Mouse (Mus musculus): ENCODE data around the gene Gnat1. TPM values are rescaled to one million over a fixed set of nuclear protein-coding genes. Genes with fewer than 3 reads are reported as not detected.
"Not testable (repeated sequence)": the region's sequence is repeated elsewhere in the genome, so short reads cannot be mapped to it uniquely, and the experiment has no call there.

Gene Gnat1
- polyA plus RNA-seq, 1 experiment = 0.20 TPM

- peaks cover 18% of the 10 kb centered on the region for H3K4me1 ChIP-seq (ENCODE audit: control insufficient read depth, insufficient read depth, low read length)
- H3K4me3 ChIP-seq (replicated peaks; ENCODE audit: extremely low read depth, low read depth, low read length) = no peak overlapping the region
- no peak for DNase-seq
- no peak for TF ChIP-seq CTCF (IDR thresholded peaks at IDR 0.05; ENCODE audit: insufficient read depth, low read length)
- no peak for TF ChIP-seq POLR2A (IDR thresholded peaks at IDR 0.05; ENCODE audit: borderline replicate concordance, extremely low read depth, low read depth, low read length)
- 59% methylated on average over 4 of the region's 4 CpGs for WGBS
Measured at GRCm38 (mm10) chr9:107693433-107693987, 14.0 kb upstream of the Gnat1 start.

GRCm38 (mm10) chr9:107692785-107693184 lies 13.3 kb upstream of the Gnat1 start:
- H3K4me1 ChIP-seq (ENCODE audit: control insufficient read depth, insufficient read depth, low read length) = peaks cover 18% of the 10 kb centered on the region
- no peak overlapping the region for H3K4me3 ChIP-seq (replicated peaks; ENCODE audit: extremely low read depth, low read depth, low read length)
- DNase-seq = no peak
- TF ChIP-seq CTCF (IDR thresholded peaks at IDR 0.05; ENCODE audit: insufficient read depth, low read length) = no peak
- TF ChIP-seq POLR2A (IDR thresholded peaks at IDR 0.05; ENCODE audit: borderline replicate concordance, extremely low read depth, low read depth, low read length) = no peak
- 50% methylated on average over 5 of the region's 5 CpGs for WGBS

DNA sequence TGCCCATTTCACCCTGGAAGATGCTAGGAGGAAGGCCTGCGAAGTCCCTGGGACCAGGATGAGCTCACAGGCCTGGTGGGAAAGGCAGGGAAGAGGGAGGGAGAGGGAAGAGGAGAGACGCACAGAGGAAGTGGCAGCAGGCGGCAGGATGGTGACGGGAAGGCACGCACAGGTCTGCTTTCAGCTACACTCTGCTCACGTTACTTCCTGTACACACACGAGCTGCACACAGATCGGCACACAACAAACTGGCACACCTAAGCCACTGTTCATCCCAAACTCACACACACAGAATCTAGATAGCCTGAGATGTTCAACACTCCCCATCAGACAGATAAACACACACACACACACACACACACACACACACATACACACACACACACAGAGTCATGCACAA lies 10.9 kb upstream of the Gnat1 start:
- Histone ChIP-seq H3K4me1 (ENCODE audit: control insufficient read depth, insufficient read depth, low read length) (peaks cover 18% of the 10 kb centered on the region), H3K4me3 (replicated peaks; ENCODE audit: extremely low read depth, low read depth, low read length) (no peak overlapping the region)
- WGBS = 55% methylated on average over 8 of the region's 8 CpGs
- no peak for DNase-seq
- TF ChIP-seq POLR2A (IDR thresholded peaks at IDR 0.05; ENCODE audit: borderline replicate concordance, extremely low read depth, low read depth, low read length) (no peak), CTCF (IDR thresholded peaks at IDR 0.05; ENCODE audit: insufficient read depth, low read length) (no peak)

- no peak for TF ChIP-seq CTCF (IDR thresholded peaks at IDR 0.05; ENCODE audit: insufficient read depth, low read length)
- no peak for TF ChIP-seq POLR2A (IDR thresholded peaks at IDR 0.05; ENCODE audit: borderline replicate concordance, extremely low read depth, low read depth, low read length)
- H3K4me3 ChIP-seq (replicated peaks; ENCODE audit: extremely low read depth, low read depth, low read length) = no peak overlapping the region
- WGBS = 72% methylated on average over 7 of the region's 7 CpGs
- no peak for DNase-seq
- peaks cover 12% of the 10 kb centered on the region for H3K4me1 ChIP-seq (ENCODE audit: control insufficient read depth, insufficient read depth, low read length)
Measured at GRCm38 (mm10) chr9:107688939-107689338, 9.4 kb upstream of the Gnat1 start.

DNA sequence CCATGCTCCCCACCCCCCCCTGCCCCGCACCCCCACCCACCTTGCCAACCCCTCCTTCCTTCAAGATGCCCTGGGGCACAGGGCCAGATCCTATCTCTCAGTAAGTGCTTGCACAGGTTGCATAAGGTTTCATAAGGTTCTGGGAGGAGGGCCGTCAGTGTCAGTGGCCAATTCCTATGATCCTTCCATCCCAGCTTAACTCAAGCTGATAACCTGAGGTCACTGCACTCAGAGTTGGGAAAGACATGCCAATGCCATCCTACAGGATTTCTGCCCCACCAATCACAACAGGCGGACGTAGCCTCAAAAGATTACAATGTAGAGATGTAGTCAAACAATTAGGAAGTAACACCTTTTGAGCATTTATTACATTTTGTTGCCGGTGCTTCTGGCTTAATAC lies 8.9 kb upstream of the Gnat1 start:
- H3K4me3 ChIP-seq (replicated peaks; ENCODE audit: extremely low read depth, low read depth, low read length) = no peak overlapping the region
- no peak for DNase-seq
- 85% methylated on average over 5 of the region's 5 CpGs for WGBS
- peaks cover 12% of the 10 kb centered on the region for H3K4me1 ChIP-seq (ENCODE audit: control insufficient read depth, insufficient read depth, low read length)
- no peak for TF ChIP-seq CTCF (IDR thresholded peaks at IDR 0.05; ENCODE audit: insufficient read depth, low read length)
- TF ChIP-seq POLR2A (IDR thresholded peaks at IDR 0.05; ENCODE audit: borderline replicate concordance, extremely low read depth, low read depth, low read length) = no peak

DNA sequence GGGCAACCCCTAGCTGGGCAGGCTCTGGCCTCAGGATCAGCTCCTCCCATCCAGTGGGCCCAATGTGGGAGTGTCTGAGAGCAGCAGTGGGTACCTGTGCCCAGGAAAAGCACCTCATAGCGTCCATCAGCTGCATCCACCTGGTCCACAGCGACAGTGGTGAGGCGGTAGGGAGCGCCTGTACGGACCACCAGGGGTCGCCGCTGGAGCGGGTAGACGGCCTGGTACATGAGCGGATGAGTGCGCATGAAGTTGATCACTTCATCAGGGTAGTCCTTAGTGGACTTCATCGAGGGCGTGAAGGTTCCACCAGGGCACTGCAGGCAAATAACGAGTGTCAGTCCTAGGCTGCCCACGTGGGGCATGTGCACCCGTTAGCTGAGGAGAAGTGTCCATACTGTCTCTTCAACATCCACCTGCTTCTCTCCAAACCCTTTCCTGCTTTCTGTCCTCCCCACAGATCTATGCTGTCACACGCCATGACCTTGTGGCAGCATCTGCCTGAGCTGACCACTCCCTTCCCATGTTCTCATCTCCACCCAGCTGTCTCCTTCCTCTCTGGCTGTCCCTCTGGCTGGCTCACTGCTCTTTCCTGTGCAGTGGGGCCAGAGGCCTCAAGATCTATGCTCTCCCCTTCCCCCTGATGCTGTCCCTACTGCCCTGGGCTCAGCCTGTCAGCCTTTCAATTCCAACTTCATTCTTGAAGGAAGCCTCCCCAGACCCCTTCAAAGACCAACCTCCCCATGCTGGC lies 5.9 kb upstream of the Gnat1 start:
- peaks cover 10% of the 10 kb centered on the region for H3K4me1 ChIP-seq (ENCODE audit: control insufficient read depth, insufficient read depth, low read length)
- WGBS = 44% methylated on average over 17 of the region's 17 CpGs
- no peak for TF ChIP-seq POLR2A (IDR thresholded peaks at IDR 0.05; ENCODE audit: borderline replicate concordance, extremely low read depth, low read depth, low read length)
- TF ChIP-seq CTCF (IDR thresholded peaks at IDR 0.05; ENCODE audit: insufficient read depth, low read length) = peak; percentile 51
- H3K4me3 ChIP-seq (replicated peaks; ENCODE audit: extremely low read depth, low read depth, low read length) = no peak overlapping the region
- no peak for DNase-seq

GRCm38 (mm10) chr9:107682405-107682804 lies 2.9 kb upstream of the Gnat1 start:
- Histone ChIP-seq H3K4me3 (replicated peaks; ENCODE audit: extremely low read depth, low read depth, low read length) (no peak overlapping the region), H3K4me1 (ENCODE audit: control insufficient read depth, insufficient read depth, low read length) (peaks cover 8% of the 10 kb centered on the region)
- DNase-seq = no peak
- 56% methylated on average over 20 of the region's 20 CpGs for WGBS
- TF ChIP-seq CTCF (IDR thresholded peaks at IDR 0.05; ENCODE audit: insufficient read depth, low read length) (no peak), POLR2A (IDR thresholded peaks at IDR 0.05; ENCODE audit: borderline replicate concordance, extremely low read depth, low read depth, low read length) (no peak)

DNA sequence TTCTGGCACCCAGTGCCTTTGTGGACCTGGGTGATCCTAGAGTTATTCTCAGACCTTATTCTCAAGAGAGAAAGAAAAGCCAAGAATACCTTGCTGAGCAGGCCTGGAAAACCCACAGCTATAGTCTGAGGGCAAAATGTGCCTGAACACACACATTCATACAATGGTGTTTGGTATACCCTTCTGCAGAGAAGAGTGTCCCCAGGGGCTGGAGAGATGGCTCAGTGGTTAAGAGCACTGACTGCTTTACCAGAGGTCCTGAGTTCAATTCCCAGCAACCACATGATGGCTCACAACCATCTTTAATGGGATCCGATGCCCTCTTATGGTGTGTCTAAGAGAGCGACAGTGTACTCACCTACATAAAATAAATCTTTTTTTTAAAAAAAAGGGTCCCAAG lies 651 bp downstream of the Gnat1 start:
- H3K4me3 ChIP-seq (replicated peaks; ENCODE audit: extremely low read depth, low read depth, low read length) = no peak overlapping the region
- WGBS = 95% methylated on average over 2 of the region's 2 CpGs
- DNase-seq = no peak
- H3K4me1 ChIP-seq (ENCODE audit: control insufficient read depth, insufficient read depth, low read length) = peaks cover 14% of the 10 kb centered on the region; the same call in 1 of the 2 replicates
- TF ChIP-seq CTCF (IDR thresholded peaks at IDR 0.05; ENCODE audit: insufficient read depth, low read length) (no peak), POLR2A (IDR thresholded peaks at IDR 0.05; ENCODE audit: borderline replicate concordance, extremely low read depth, low read depth, low read length) (no peak)

DNA sequence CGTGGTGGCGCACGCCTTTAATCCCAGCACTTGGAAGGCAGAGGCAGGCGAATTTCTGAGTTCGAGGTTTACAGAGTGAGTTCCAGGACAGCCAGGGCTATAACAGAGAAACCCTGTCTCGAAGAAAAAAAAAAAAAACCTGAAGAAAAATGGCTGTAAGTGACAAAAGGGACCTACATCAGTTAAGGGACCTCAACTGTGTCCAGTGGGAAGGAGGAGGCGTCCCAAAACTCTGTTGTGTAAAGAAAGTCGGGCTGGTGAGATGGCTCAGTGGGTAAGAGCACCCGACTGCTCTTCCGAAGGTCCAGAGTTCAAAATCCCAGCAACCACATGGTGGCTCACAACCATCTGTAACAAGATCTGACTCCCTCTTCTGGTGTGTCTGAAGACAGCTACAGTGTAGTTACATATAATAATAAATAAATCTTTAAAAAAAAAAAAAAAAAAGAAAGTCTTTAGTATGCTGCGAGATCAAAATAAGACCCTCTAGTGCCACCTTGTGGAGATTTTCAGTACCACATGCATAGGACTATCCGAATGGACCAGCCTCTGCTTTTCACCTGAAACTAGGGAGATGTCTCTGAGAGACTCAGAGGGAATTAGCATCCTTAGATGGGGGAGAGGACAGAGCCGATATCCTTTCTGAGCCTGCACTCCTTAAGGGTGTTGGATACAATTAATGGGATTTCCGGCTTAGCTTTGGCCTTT lies 1.5 kb downstream of the Gnat1 start:
- WGBS = 36% methylated on average over 14 of the region's 14 CpGs
- peaks cover 14% of the 10 kb centered on the region; the same call in 1 of the 2 replicates for H3K4me1 ChIP-seq (ENCODE audit: control insufficient read depth, insufficient read depth, low read length)
- TF ChIP-seq CTCF (IDR thresholded peaks at IDR 0.05; ENCODE audit: insufficient read depth, low read length) = peak; percentile 24; the same call in 1 of the 2 replicates
- H3K4me3 ChIP-seq (replicated peaks; ENCODE audit: extremely low read depth, low read depth, low read length) = not testable (repeated sequence)
- DNase-seq = peak; percentile 68
